Mouse (Mus musculus) 3T3-L1 (cell line): ENCODE measurements at regions not wholly inside any gene's neighbourhood (a gene's known extent, or its start where the extent isn't known, plus 50 kb on each side); places are given as distances from the start of the nearest gene placed in this dataset.

Experiments
- DNase-seq: peaks from one replicate; pipeline ENCODE4 v3.0.0-alpha.2; 2015; ENCODE audit warnings: low read depth, low spot score

DNA sequence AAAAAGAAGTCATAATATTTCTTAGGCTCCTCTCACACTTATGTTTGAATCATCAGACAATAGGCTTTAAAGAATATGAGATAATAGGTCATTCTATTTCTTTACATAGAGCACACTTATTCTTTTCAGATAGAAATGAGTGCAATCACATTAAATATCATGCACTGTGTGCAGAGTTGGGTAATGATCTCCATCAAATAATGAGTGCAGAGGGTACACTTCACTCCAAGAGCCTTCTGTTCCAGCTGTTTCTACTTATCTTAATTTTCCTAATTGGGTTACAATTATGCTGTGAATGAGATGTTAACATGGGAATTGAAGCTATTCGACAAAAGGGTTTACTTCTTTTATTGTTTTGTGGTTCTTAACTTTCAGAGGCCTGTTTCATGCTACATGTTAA lies 707.5 kb upstream of the Mdga2 start:
- no peak for DNase-seq

DNA sequence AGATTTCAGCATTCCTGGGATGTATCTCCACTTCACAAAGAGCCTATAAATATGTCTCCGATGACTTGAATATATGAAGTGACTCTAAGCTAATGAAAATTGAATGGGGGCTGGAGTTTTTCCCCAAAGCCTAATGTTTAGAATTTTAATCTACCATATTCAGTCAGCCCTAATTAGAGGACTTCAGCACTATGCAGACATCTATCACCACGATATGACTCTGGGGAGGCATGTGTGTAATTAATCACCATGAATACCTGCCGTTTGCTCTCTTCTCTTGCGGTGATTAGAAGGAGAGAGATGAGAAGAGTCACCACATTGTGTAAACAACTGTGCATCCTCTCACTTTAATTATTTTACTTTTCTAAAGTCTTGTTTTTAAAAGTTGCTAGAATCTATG lies 692.3 kb upstream of the Mdga2 start:
- DNase-seq, result no peak

GRCm38 (mm10) chr12:67887296-67887695 lies 664.9 kb upstream of the Mdga2 start:
- DNase-seq, result no peak

DNA sequence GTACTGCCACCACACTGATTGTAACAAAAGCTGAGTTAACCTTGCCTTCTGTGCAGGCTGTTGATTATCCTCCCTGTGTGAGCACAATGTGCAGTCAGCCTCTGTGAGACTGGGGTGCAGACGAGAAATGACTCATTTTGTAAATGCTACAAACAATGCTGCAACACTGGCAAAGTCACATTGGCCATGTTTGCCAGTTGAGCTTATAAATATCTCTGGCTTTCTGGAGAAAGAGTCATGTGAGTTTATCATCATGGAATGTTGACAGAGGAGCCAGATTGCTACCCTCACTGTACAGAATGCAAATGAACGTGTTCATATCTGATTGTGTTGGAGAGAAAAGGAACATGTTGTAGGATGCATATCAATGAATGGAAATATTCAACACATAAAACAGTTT lies 640.3 kb upstream of the Mdga2 start:
- peak; percentile 73 for DNase-seq

DNA sequence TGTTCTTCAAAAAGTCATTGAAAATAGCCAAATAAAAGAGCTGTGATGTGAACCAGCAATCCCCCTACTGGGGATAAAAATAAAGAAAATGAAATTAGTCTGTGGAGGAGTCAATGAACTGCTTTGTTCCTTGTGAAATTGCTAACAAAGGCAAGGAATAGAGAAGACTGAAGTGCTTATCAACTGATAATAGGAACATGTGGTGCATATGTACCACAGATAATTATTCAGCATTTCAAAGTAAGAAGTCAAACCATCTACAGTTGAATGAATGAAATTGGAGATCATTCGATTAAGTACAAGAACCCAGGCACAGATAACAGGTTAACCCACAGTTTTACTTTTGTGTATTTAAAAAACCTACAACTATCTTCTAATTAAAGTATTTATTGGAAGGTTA lies 638.4 kb upstream of the Mdga2 start:
- DNase-seq, result no peak

- no peak for DNase-seq
Observed at GRCm38 (mm10) chr12:67852625-67853024, 630.3 kb upstream of the Mdga2 start.

DNA sequence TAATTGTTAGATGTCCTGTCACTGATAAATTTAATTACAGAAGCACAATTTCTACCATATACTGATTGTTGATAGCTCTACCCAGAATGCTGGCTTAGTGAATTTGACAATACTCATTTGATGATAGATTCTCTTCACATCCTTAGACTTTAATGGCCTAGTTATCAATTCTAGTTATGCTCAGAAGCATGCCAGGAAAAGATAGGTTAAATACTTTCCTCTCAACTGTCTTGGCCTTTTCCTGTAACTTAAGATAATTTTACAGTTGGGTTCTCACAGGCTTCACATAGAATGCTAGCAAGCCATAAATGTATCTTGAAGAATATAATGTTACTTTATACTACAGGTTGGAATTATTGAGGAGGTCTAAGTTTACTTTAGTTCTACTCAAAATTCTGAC lies 625.2 kb upstream of the Mdga2 start:
- no peak for DNase-seq

- DNase-seq, result no peak
Observed at GRCm38 (mm10) chr12:67804297-67804696, 581.9 kb upstream of the Mdga2 start.

- DNase-seq, result no peak
Observed at GRCm38 (mm10) chr12:67799776-67800175, 577.4 kb upstream of the Mdga2 start.
